Mouse (Mus musculus) kidney, embryonic 14.5 days (tissue): ENCODE measurements around the gene Map2k6. TPM values are rescaled to one million over a fixed set of nuclear protein-coding genes. Genes with fewer than 3 reads are reported as not detected.

Experiments
- ATAC-seq: fragments of 200-750 bp; cut with Nextera tagmentation; 2 replicates; pipeline ENCODE4 v1.8.0; 2017; ENCODE audit warnings: moderate number of reproducible peaks, mild to moderate bottlenecking, moderate TSS enrichment, moderate library complexity; ENCODE audit not compliant: low FRiP score, low TSS enrichment
- H3K27ac ChIP-seq: fragments of 300-500 bp; sonication (generic); 2 replicates; pipeline ENCODE4 v1.5.1; 2014; ENCODE audit warnings: low read depth, mild to moderate bottlenecking, low read length, moderate library complexity, mixed read lengths
- H3K27me3 ChIP-seq: fragments of 300-500 bp; sonication (generic); 2 replicates; pipeline ENCODE4 v1.6.1; 2014; ENCODE audit warnings: mild to moderate bottlenecking, low read length; ENCODE audit not compliant: control insufficient read depth, insufficient read depth
- H3K36me3 ChIP-seq: fragments of 300-500 bp; sonication (generic); 2 replicates; pipeline ENCODE4 v1.6.1; 2014; ENCODE audit warnings: low read length, mixed read lengths; ENCODE audit not compliant: control insufficient read depth, insufficient read depth
- H3K4me1 ChIP-seq: fragments of 300-500 bp; sonication (generic); 2 replicates; pipeline ENCODE4 v1.6.1; 2014; ENCODE audit warnings: low read length, mixed read lengths; ENCODE audit not compliant: control insufficient read depth, insufficient read depth
- H3K4me2 ChIP-seq: fragments of 300-500 bp; sonication (generic); replicated peaks from 2 replicates; pipeline ENCODE4 v1.6.1; 2014; ENCODE audit warnings: low read depth, mild to moderate bottlenecking, low read length
- H3K4me3 ChIP-seq: fragments of 300-500 bp; sonication (generic); 2 replicates; pipeline ENCODE4 v1.5.1; 2014; ENCODE audit warnings: mild to moderate bottlenecking, low read length
- H3K9ac ChIP-seq: fragments of 300-500 bp; sonication (generic); 2 replicates; pipeline ENCODE4 v1.6.1; 2014; ENCODE audit warnings: low read depth, mild to moderate bottlenecking, low read length, moderate library complexity
- H3K9me3 ChIP-seq: fragments of 300-500 bp; sonication (generic); 2 replicates; pipeline ENCODE4 v1.6.1; 2016; ENCODE audit warnings: low read length; ENCODE audit not compliant: control insufficient read depth
- WGBS: fragments of 180-500 bp; shearing (Covaris S2); extraction: QIAGEN DNeasy Blood & Tissue Kit; methylation state at CpG from one replicate; pipeline ENCODE4 v1.1.7; 2014; 5-methylcytosine and 5-hydroxymethylcytosine counted together
- polyA plus RNA-seq: library from polyadenylated mRNA; unstranded; fragments of >200 nt; fragmentation: Nextera tagmentation; extraction: Ambion mirVana; gene quantifications from 2 replicates; pipeline ENCODE4 v1.2.1, GENCODE M21; 2014

Gene Map2k6
- polyA plus RNA-seq, 1 experiment from 2014 or later: 26.6 TPM

GRCm38 (mm10) chr11:110371827-110372226 is 27.1 kb upstream of the Map2k6 start:
- H3K4me3 ChIP-seq: no peak overlapping the region
- no peak overlapping the region for H3K9ac ChIP-seq
- H3K4me1 ChIP-seq: no peaks in the 10 kb centered on the region; the same call in 1 of the 2 replicates
- H3K9me3 ChIP-seq: no peaks in the 10 kb centered on the region
- no peak for ATAC-seq
- no peaks in the 10 kb centered on the region for H3K27me3 ChIP-seq
- H3K4me2 ChIP-seq: no peak overlapping the region
- H3K27ac ChIP-seq: no peak overlapping the region
- H3K36me3 ChIP-seq: no peaks in the 10 kb centered on the region
- WGBS: 58% methylated on average over 8 of the region's 8 CpGs

DNA sequence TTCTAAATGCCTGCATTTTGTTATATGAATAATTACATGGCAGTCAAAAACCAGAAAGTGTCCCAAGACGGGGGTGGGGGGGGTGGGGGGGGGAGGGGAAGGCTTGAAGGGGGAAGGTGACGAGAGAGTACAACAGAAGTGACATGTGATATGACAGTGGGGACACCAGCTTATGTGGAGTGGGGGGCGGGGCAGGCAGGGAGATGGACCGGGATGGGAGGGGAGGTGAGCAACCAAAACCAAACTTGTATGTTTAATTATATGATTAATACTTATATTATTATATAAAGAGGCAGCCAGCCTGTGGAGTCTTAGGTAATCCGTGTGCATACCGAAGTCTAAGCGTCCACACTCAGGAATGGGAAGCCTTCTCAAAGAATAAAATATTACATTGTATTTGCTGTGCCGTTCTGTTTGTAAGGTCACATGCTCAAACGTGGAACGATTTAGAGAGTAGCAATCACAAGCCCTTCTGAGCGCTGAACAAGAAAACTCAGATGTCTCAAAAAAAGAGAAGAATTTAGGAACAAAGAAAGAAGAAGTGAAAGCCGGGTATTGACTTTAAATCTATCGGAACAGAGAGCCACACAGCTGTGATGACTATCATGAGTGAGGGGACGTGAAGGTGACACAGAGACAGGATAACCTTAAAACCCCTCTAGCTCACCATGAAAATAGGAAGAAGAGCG is 26.5 kb upstream of the Map2k6 start:
- no peaks in the 10 kb centered on the region for H3K9me3 ChIP-seq
- H3K4me3 ChIP-seq: no peak overlapping the region
- no peak overlapping the region for H3K9ac ChIP-seq
- no peaks in the 10 kb centered on the region for H3K27me3 ChIP-seq
- 74% methylated on average over 15 of the region's 15 CpGs for WGBS
- ATAC-seq: no peak
- H3K27ac ChIP-seq: no peak overlapping the region
- H3K4me2 ChIP-seq: no peak overlapping the region
- H3K36me3 ChIP-seq: no peaks in the 10 kb centered on the region
- H3K4me1 ChIP-seq: no peaks in the 10 kb centered on the region; the same call in 1 of the 2 replicates

DNA sequence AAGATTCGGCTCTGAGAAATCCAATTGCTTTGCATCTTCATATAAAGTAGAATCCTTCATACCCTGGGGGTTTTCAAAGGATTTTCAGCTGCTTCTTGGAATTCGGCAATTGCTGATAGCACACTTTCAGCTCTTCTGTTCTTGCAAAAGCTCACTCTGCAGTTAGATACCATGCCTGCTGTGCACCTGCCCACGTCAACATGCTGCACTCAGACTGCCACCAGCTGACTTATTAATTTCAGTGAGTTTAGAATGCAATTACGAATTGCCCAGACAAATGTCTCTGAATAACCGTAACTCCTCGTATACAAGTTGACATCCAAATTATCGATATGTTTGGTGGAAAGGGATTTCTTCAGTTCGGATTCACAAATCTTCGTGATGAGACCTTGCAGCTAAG is 24.9 kb upstream of the Map2k6 start:
- Histone ChIP-seq H3K4me1 (no peaks in the 10 kb centered on the region; the same call in 1 of the 2 replicates), H3K36me3 (no peaks in the 10 kb centered on the region), H3K4me3 (no peak overlapping the region), H3K9me3 (no peaks in the 10 kb centered on the region), H3K27me3 (no peaks in the 10 kb centered on the region), H3K27ac (no peak overlapping the region), H3K4me2 (no peak overlapping the region), H3K9ac (no peak overlapping the region)
- WGBS: 88% methylated on average over 9 of the region's 9 CpGs
- ATAC-seq: no peak

GRCm38 (mm10) chr11:110379661-110380309 is 19.1 kb upstream of the Map2k6 start:
- Histone ChIP-seq H3K9me3 (no peaks in the 10 kb centered on the region), H3K36me3 (no peaks in the 10 kb centered on the region), H3K4me2 (peak overlapping the region; percentile 59), H3K27ac (no peak overlapping the region), H3K4me1 (peaks cover 5% of the 10 kb centered on the region; the same call in 1 of the 2 replicates), H3K27me3 (no peaks in the 10 kb centered on the region), H3K9ac (peak overlapping the region; percentile 47; the same call in 1 of the 2 replicates), H3K4me3 (peak overlapping the region; percentile 32)
- peak; percentile 94 for ATAC-seq
- 8% methylated on average over 20 of the region's 20 CpGs for WGBS

DNA sequence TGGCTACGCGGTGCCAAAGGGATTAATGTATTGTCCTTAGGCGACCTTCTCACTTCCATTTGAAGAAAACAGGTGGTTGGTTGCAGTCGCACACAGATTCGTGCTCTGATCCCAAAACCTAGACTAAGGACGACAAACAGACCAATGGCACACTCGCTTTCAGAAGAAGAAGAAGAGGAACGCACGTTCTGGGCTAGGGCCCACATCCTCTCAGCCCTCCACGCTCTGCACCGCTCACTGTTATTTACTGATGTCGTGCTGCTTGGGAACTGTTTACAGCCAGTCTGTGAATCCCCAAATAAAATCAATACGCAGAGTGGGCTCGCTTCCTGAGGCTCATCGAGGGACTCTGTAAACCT is 18.6 kb upstream of the Map2k6 start:
- 29% methylated on average over 15 of the region's 15 CpGs for WGBS
- no peaks in the 10 kb centered on the region for H3K9me3 ChIP-seq
- H3K9ac ChIP-seq: peak overlapping the region; percentile 47; the same call in 1 of the 2 replicates
- H3K4me3 ChIP-seq: peak overlapping the region; percentile 32
- peak; percentile 56; the same call in 1 of the 2 replicates for ATAC-seq
- peaks cover 5% of the 10 kb centered on the region; the same call in 1 of the 2 replicates for H3K4me1 ChIP-seq
- no peaks in the 10 kb centered on the region for H3K27me3 ChIP-seq
- H3K4me2 ChIP-seq: peak overlapping the region; percentile 59
- H3K27ac ChIP-seq: no peak overlapping the region
- H3K36me3 ChIP-seq: no peaks in the 10 kb centered on the region

- no peak overlapping the region for H3K4me3 ChIP-seq
- 84% methylated on average over 2 of the region's 2 CpGs for WGBS
- no peaks in the 10 kb centered on the region; the same call in 1 of the 2 replicates for H3K4me1 ChIP-seq
- H3K9me3 ChIP-seq: no peaks in the 10 kb centered on the region
- no peaks in the 10 kb centered on the region for H3K36me3 ChIP-seq
- H3K27me3 ChIP-seq: no peaks in the 10 kb centered on the region
- no peak overlapping the region for H3K4me2 ChIP-seq
- no peak for ATAC-seq
- no peak overlapping the region for H3K9ac ChIP-seq
- no peak overlapping the region for H3K27ac ChIP-seq
Measured at GRCm38 (mm10) chr11:110385487-110385886, 13.4 kb upstream of the Map2k6 start.

- Histone ChIP-seq H3K27me3 (no peaks in the 10 kb centered on the region), H3K4me3 (no peak overlapping the region), H3K4me2 (no peak overlapping the region), H3K4me1 (no peaks in the 10 kb centered on the region), H3K27ac (no peak overlapping the region), H3K36me3 (no peaks in the 10 kb centered on the region), H3K9me3 (no peaks in the 10 kb centered on the region), H3K9ac (no peak overlapping the region)
- ATAC-seq: no peak
- WGBS: 68% methylated on average over 3 of the region's 3 CpGs
Measured at GRCm38 (mm10) chr11:110392763-110393162, 6.2 kb upstream of the Map2k6 start.

- WGBS: 89% methylated on average over 5 of the region's 5 CpGs
- Histone ChIP-seq H3K27me3 (no peaks in the 10 kb centered on the region), H3K4me3 (no peak overlapping the region), H3K27ac (no peak overlapping the region), H3K36me3 (no peaks in the 10 kb centered on the region), H3K4me2 (no peak overlapping the region), H3K9me3 (no peaks in the 10 kb centered on the region), H3K4me1 (no peaks in the 10 kb centered on the region), H3K9ac (no peak overlapping the region)
- ATAC-seq: no peak
Measured at GRCm38 (mm10) chr11:110394788-110395452, 4.0 kb upstream of the Map2k6 start.

GRCm38 (mm10) chr11:110396085-110396484 is 2.8 kb upstream of the Map2k6 start:
- Histone ChIP-seq H3K4me1 (peaks cover 8% of the 10 kb centered on the region), H3K9ac (no peak overlapping the region), H3K27ac (no peak overlapping the region), H3K4me2 (no peak overlapping the region; the same call in 1 of the 2 replicates), H3K9me3 (no peaks in the 10 kb centered on the region), H3K36me3 (no peaks in the 10 kb centered on the region), H3K27me3 (no peaks in the 10 kb centered on the region), H3K4me3 (no peak overlapping the region)
- 53% methylated on average over 19 of the region's 19 CpGs for WGBS
- ATAC-seq: no peak
